Mouse (Mus musculus) erythroblast, embryonic 14.5 days (primary cell): ENCODE results near the gene Lhx4. TPM values are rescaled to one million over a fixed set of nuclear protein-coding genes. Genes with fewer than 3 reads are reported as not detected.

Experiments used
- H3K27me3 ChIP-seq: 2 replicates; pipeline ENCODE4 v1.6.1; 2012; ENCODE audit warnings: inconsistent platforms; ENCODE audit not compliant: control insufficient read depth
- H3K36me3 ChIP-seq: 2 replicates; pipeline ENCODE4 v1.6.1; 2012; ENCODE audit warnings: mild to moderate bottlenecking, inconsistent platforms; ENCODE audit not compliant: control insufficient read depth
- H3K4me1 ChIP-seq: 2 replicates; pipeline ENCODE4 v1.6.1; 2012; ENCODE audit warnings: inconsistent platforms; ENCODE audit not compliant: control insufficient read depth
- H3K4me3 ChIP-seq: replicated peaks from 2 replicates; pipeline ENCODE3; 2012; ENCODE audit warnings: moderate library complexity, mild to moderate bottlenecking, inconsistent platforms
- H3K9me3 ChIP-seq: 2 replicates; pipeline ENCODE4 v1.6.1; 2012; ENCODE audit warnings: low read length, inconsistent platforms, mixed read lengths; ENCODE audit not compliant: control insufficient read depth
- GATA1 ChIP-seq: IDR thresholded peaks from 2 replicates; pipeline ENCODE4 v1.6.1; 2012; ENCODE audit warnings: low read length, inconsistent platforms, mixed read lengths
- TAL1 ChIP-seq: IDR thresholded peaks from 3 replicates; pipeline ENCODE4 v1.6.1; 2012; ENCODE audit warnings: low read length, inconsistent platforms, mixed read lengths
- polyA plus RNA-seq: library from polyadenylated mRNA; stranded (reverse); fragments of >175 nt; gene quantifications from 2 replicates; pipeline ENCODE4 v1.2.3, GENCODE M21; 2012

The Lhx4 gene
- polyA plus RNA-seq, 1 experiment = not detected

DNA sequence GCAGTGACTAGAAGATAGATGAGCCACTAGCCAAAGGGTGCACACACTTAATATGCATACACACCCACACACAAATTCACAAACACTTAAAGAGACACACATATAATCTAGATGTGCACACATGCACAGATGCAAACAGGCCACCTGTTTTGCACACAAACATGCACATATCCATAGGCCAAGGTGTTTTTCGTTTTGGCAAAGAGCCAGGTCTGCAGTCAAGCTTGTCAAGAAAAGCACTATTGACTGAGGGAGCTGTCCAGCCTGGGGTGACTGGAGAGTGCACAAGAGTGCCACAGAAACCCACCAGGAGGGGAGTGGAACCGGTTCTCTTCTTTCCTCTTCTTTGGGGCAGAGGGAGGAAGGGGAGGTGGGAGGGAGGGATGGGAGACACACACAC lies 20.3 kb downstream of the Lhx4 start:
- no peaks in the 10 kb centered on the region for H3K36me3 ChIP-seq
- no peak overlapping the region for H3K4me3 ChIP-seq
- TF ChIP-seq TAL1 (no peak), GATA1 (no peak)
- H3K27me3 ChIP-seq = peaks cover 94% of the 10 kb centered on the region
- H3K4me1 ChIP-seq = no peaks in the 10 kb centered on the region
- H3K9me3 ChIP-seq = peaks cover 1% of the 10 kb centered on the region; the same call in 1 of the 2 replicates

DNA sequence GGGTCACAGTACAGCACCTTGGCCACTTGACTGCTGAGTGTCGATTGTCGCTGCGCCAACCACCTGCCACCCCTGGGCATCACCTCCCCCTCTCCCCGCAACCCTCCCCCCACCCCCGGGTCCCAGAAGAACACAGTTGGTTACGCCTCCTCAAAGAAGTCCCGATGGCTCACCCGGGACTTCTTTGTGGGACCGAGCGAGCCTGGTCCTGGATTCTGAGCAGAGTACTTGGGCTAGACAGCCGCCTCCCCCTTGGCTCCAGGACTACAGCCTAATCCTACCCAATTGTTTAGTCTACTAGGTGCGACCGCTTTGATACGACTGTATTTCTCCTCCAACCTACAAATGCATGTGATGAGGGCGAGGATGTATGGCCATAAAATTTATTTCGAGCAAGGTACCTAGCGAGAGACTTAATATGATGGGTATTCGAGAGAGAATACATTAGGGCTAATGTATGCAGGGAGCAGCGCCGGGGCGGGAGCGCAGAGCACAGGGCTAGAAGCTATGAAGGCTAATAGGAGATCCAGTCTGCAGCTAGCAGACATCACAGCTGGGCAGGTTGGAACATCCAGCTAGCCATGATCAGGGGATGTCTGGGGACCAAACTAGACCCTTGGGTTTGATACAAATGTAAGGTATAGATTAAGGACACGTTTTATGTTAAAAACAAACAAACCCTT lies 22.2 kb downstream of the Lhx4 start:
- no peak overlapping the region for H3K4me3 ChIP-seq
- peaks cover 7% of the 10 kb centered on the region; the same call in 1 of the 2 replicates for H3K9me3 ChIP-seq
- no peaks in the 10 kb centered on the region for H3K4me1 ChIP-seq
- no peak for TF ChIP-seq TAL1
- no peak for TF ChIP-seq GATA1
- peaks cover 85% of the 10 kb centered on the region for H3K27me3 ChIP-seq
- no peaks in the 10 kb centered on the region for H3K36me3 ChIP-seq

DNA sequence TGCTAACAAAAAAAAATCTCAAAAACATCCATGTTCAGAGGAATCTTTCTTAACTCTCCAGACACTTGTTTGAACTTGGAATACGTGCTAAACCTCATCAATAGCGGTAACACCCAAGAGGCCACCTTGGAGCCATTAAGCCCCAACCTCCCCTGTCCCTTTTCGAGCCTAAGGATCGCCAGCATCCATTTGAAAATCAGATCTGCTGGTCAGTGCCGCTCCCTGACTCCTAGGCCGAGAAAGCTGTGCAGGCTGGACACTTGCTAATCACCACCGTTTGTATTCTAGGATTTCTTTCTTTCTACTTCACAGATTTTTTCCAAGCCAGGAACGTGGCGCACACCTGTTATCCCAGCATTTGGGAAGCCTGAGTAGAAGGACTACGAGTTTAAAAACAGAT lies 23.7 kb downstream of the Lhx4 start:
- TF ChIP-seq TAL1 = no peak
- TF ChIP-seq GATA1 = no peak
- peaks cover 79% of the 10 kb centered on the region for H3K27me3 ChIP-seq
- H3K4me3 ChIP-seq = no peak overlapping the region
- H3K9me3 ChIP-seq = peaks cover 7% of the 10 kb centered on the region; the same call in 1 of the 2 replicates
- H3K36me3 ChIP-seq = no peaks in the 10 kb centered on the region
- H3K4me1 ChIP-seq = no peaks in the 10 kb centered on the region

DNA sequence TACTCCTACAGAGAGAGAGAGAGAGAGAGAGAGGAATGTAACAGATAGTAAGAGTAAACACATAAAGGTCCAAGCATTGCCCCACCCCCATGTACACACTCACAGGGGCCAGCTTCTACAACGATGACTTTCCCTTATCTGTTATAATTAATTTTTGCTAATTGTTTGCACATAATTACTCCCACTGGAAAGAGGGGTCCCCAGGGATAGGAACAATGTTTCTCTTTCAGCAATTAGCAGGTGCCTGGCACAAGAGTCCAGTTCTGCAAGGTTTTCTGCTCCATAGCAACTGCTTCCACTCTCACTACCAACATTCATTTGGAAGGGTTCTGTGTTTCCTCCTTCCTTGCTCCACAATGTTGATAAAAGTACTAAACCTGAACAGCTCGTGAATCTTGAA lies 25.6 kb downstream of the Lhx4 start:
- Histone ChIP-seq H3K4me1 (no peaks in the 10 kb centered on the region), H3K27me3 (peaks cover 69% of the 10 kb centered on the region), H3K9me3 (peaks cover 7% of the 10 kb centered on the region; the same call in 1 of the 2 replicates), H3K36me3 (no peaks in the 10 kb centered on the region), H3K4me3 (no peak overlapping the region)
- TF ChIP-seq TAL1 (no peak), GATA1 (no peak)

DNA sequence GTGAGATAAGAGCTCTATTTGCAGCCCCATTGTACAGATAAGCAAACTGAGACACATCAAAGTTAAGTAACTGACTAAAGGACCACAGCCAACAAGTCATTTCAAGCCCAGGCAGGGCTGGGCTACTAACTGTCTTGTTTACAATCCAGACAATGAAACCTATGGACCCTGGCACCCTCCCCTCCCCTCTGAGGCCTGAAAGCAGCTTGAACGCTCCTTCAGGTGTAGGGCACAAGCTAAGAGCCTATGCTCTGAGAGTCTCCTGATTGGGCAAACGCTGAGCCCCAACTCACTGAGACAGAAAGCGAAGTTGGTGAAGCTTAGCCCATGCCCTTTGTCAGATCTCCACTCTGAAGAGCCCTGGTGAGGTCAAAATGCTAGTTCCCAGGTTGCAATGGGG lies 27.2 kb downstream of the Lhx4 start:
- H3K4me3 ChIP-seq = no peak overlapping the region
- H3K9me3 ChIP-seq = peaks cover 7% of the 10 kb centered on the region; the same call in 1 of the 2 replicates
- no peaks in the 10 kb centered on the region for H3K4me1 ChIP-seq
- TF ChIP-seq GATA1 (no peak), TAL1 (no peak)
- H3K27me3 ChIP-seq = peaks cover 59% of the 10 kb centered on the region
- H3K36me3 ChIP-seq = no peaks in the 10 kb centered on the region

DNA sequence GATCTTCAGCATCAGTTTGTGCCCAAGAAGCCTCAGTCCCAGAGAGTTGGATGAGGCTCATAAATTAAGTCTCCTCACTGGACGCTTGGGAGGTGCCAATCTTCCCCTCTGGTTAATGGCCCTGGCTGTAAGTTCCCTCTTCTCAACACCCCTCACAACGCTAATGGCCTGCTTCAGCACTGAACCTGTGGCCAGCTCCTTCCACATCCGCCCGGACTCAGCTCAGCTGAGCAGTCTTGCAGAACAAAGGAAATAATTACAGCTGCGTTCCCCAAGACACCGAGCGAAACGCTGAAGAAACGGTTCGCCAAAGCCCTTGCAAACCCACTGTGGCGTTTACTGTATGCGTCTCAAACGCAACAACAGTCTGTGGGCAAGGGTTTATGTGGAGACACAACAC lies 29.3 kb downstream of the Lhx4 start:
- TF ChIP-seq TAL1 (no peak), GATA1 (no peak)

DNA sequence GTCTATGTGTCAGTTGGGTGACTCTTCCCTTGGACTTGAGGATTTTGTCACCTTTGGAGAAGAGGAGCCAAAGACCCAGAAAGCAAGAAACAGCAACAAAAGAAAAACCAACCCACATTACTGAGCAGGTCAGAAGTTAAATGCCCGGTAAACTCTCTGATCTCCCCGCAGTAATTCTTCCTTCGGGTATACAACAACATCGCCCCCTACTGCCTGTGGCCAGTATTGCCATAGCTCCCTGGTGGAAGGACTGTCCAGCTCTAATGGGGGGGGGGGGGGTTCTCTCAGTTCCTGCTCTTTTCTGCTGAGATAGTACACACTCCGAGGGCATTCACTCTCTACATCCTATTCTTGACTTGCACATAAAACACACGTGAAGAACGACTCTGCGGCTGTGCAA lies 30.0 kb downstream of the Lhx4 start:
- Histone ChIP-seq H3K27me3 (peaks cover 36% of the 10 kb centered on the region), H3K4me1 (no peaks in the 10 kb centered on the region), H3K36me3 (no peaks in the 10 kb centered on the region), H3K9me3 (peaks cover 7% of the 10 kb centered on the region; the same call in 1 of the 2 replicates), H3K4me3 (no peak overlapping the region)
- TF ChIP-seq GATA1 (no peak), TAL1 (no peak)

More for the DNA sequence above, 29.3 kb downstream of the Lhx4 start:
- H3K9me3 ChIP-seq = peaks cover 7% of the 10 kb centered on the region; the same call in 1 of the 2 replicates
- no peaks in the 10 kb centered on the region for H3K36me3 ChIP-seq
- no peaks in the 10 kb centered on the region for H3K4me1 ChIP-seq
- no peak overlapping the region for H3K4me3 ChIP-seq
- H3K27me3 ChIP-seq = peaks cover 39% of the 10 kb centered on the region

DNA sequence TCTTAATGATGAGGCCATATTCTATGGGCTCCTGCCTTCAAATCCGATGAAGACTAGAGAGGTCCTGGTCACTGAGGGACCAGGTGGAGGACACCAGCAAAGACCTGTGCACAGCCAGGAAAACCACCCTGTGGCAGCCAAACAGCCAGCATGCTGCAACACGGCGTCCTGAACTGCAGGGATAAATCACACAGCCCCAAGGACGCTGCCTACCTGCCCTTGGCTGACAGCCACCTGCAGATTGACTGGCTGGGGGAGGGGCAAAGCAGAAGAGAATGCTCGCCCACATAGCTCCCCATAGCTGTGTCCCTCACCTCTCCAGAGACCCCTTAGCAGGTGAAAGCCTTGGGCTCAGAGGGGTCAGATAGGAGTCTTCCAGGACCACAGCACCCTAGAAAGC lies 31.5 kb downstream of the Lhx4 start:
- no peaks in the 10 kb centered on the region for H3K4me1 ChIP-seq
- no peak overlapping the region for H3K4me3 ChIP-seq
- TF ChIP-seq TAL1 (no peak), GATA1 (no peak)
- H3K27me3 ChIP-seq = peaks cover 29% of the 10 kb centered on the region
- no peaks in the 10 kb centered on the region for H3K36me3 ChIP-seq
- peaks cover 1% of the 10 kb centered on the region; the same call in 1 of the 2 replicates for H3K9me3 ChIP-seq

DNA sequence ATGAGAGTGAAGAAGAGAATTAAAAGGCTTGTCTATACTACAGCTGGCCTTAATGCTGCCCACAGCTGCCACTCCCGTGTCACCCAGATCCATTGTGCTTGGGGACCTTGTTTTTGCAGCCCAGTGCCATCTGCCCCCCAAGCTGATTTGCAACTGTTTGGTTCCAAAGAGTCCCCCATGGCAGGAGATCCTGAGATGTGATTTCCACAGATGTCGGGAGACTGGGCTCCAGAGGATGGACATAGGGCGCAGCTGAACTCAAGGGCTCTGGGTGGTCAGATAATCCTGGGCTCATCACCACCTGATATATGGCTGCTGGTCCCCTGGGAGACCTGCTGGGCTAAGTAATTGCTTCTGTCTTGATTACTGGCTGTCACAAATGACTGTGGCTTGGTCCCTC lies 32.6 kb downstream of the Lhx4 start:
- H3K9me3 ChIP-seq = no peaks in the 10 kb centered on the region
- TF ChIP-seq TAL1 (no peak), GATA1 (no peak)
- H3K36me3 ChIP-seq = no peaks in the 10 kb centered on the region
- H3K4me1 ChIP-seq = no peaks in the 10 kb centered on the region
- H3K27me3 ChIP-seq = peaks cover 21% of the 10 kb centered on the region
- H3K4me3 ChIP-seq = no peak overlapping the region

DNA sequence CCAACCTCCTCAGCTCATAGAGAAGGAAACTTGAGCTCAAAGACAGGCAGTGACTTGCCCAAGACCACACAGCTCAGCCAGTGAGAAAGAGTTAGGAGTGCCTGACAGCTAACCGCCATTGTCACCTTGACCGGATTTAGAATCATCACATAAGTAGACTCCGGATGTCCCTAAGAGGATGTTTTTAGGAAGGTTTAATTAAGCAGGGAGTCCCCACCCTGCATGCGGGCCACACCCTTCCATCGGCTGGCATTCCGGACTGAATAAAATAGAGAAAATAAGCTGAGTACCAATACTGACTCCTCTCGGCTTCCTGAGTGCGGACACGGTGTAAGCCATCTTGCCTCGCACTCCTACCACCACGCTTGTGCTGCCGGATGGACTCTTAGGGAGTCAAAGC lies 34.2 kb downstream of the Lhx4 start:
- Histone ChIP-seq H3K4me1 (no peaks in the 10 kb centered on the region), H3K4me3 (no peak overlapping the region), H3K9me3 (no peaks in the 10 kb centered on the region), H3K36me3 (no peaks in the 10 kb centered on the region), H3K27me3 (peaks cover 12% of the 10 kb centered on the region)
- no peak for TF ChIP-seq GATA1
- no peak for TF ChIP-seq TAL1
